Mouse (Mus musculus) limb, embryonic 15.5 days (tissue): ENCODE data around the gene Pacs1. TPM values are rescaled to one million over a fixed set of nuclear protein-coding genes. Genes with fewer than 3 reads are reported as not detected.

Source experiments
- ATAC-seq: fragments of 200-750 bp; cut with Nextera tagmentation; 2 replicates; pipeline ENCODE4 v1.8.0; 2017; ENCODE audit warnings: low read depth, moderate TSS enrichment; ENCODE audit not compliant: insufficient number of reproducible peaks, low FRiP score, low TSS enrichment
- H3K27ac ChIP-seq: fragments of 300-500 bp; sonication (generic); 2 replicates; pipeline ENCODE4 v1.5.1; 2015; ENCODE audit warnings: moderate library complexity, mild to moderate bottlenecking, inconsistent platforms
- H3K27me3 ChIP-seq: fragments of 300-500 bp; sonication (generic); 2 replicates; pipeline ENCODE4 v1.6.1; 2015; ENCODE audit warnings: inconsistent platforms
- H3K36me3 ChIP-seq: fragments of 300-500 bp; sonication (generic); 2 replicates; pipeline ENCODE4 v1.6.1; 2015; ENCODE audit warnings: inconsistent platforms
- H3K4me1 ChIP-seq: fragments of 300-500 bp; sonication (generic); 2 replicates; pipeline ENCODE4 v1.6.1; 2015; ENCODE audit warnings: inconsistent platforms
- H3K4me2 ChIP-seq: fragments of 300-500 bp; sonication (generic); 2 replicates; pipeline ENCODE4 v1.6.1; 2015; ENCODE audit warnings: mild to moderate bottlenecking, inconsistent platforms
- H3K4me3 ChIP-seq: fragments of 300-500 bp; sonication (generic); 2 replicates; pipeline ENCODE4 v1.5.1; 2015; ENCODE audit warnings: mild to moderate bottlenecking, inconsistent platforms
- H3K9ac ChIP-seq: fragments of 300-500 bp; sonication (generic); 2 replicates; pipeline ENCODE4 v1.6.1; 2015; ENCODE audit warnings: inconsistent platforms
- H3K9me3 ChIP-seq: fragments of 300-500 bp; sonication (generic); 2 replicates; pipeline ENCODE4 v1.6.1; 2016; ENCODE audit warnings: inconsistent platforms
- WGBS: fragments of 180-500 bp; shearing (Covaris S2); methylation state at CpG from one replicate; pipeline ENCODE4 v1.1.7; 2015; 5-methylcytosine and 5-hydroxymethylcytosine counted together
- polyA plus RNA-seq: library from polyadenylated mRNA; unstranded; fragments of >200 nt; fragmentation: Nextera tagmentation; extraction: Ambion mirVana; gene quantifications from 2 replicates; pipeline ENCODE4 v1.2.1, GENCODE M21; 2015

Pacs1 gene
- polyA plus RNA-seq, 1 experiment from 2014 or later = 23.7 TPM

- no peaks in the 10 kb centered on the region for H3K27me3 ChIP-seq
- H3K27ac ChIP-seq = no peak overlapping the region
- no peak overlapping the region for H3K4me2 ChIP-seq
- no peaks in the 10 kb centered on the region for H3K4me1 ChIP-seq
- H3K9ac ChIP-seq = no peak overlapping the region
- no peaks in the 10 kb centered on the region for H3K36me3 ChIP-seq
- no peaks in the 10 kb centered on the region for H3K9me3 ChIP-seq
- H3K4me3 ChIP-seq = no peak overlapping the region
- ATAC-seq = no peak
- WGBS = 54% methylated on average over 7 of the region's 7 CpGs
Observed at GRCm38 (mm10) chr19:5195417-5196035, 77.4 kb downstream of the Pacs1 start.

- H3K27ac ChIP-seq = no peak overlapping the region
- ATAC-seq = no peak
- H3K4me3 ChIP-seq = no peak overlapping the region
- no peak overlapping the region for H3K9ac ChIP-seq
- H3K27me3 ChIP-seq = no peaks in the 10 kb centered on the region
- H3K4me2 ChIP-seq = no peak overlapping the region
- no peaks in the 10 kb centered on the region for H3K9me3 ChIP-seq
- no peaks in the 10 kb centered on the region for H3K36me3 ChIP-seq
- H3K4me1 ChIP-seq = no peaks in the 10 kb centered on the region
Observed at GRCm38 (mm10) chr19:5192397-5192796, 80.5 kb downstream of the Pacs1 start.

- H3K4me1 ChIP-seq = no peaks in the 10 kb centered on the region
- H3K27me3 ChIP-seq = no peaks in the 10 kb centered on the region
- H3K27ac ChIP-seq = no peak overlapping the region
- 76% methylated on average over 2 of the region's 2 CpGs for WGBS
- H3K36me3 ChIP-seq = no peaks in the 10 kb centered on the region
- H3K9ac ChIP-seq = no peak overlapping the region
- H3K4me3 ChIP-seq = no peak overlapping the region
- no peak for ATAC-seq
- no peak overlapping the region for H3K4me2 ChIP-seq
- no peaks in the 10 kb centered on the region for H3K9me3 ChIP-seq
Observed at GRCm38 (mm10) chr19:5187439-5187838, 85.5 kb downstream of the Pacs1 start.

GRCm38 (mm10) chr19:5181926-5182325 lies 91.0 kb downstream of the Pacs1 start:
- no peak overlapping the region for H3K4me2 ChIP-seq
- no peak for ATAC-seq
- H3K9ac ChIP-seq = no peak overlapping the region
- 68% methylated on average over 2 of the region's 2 CpGs for WGBS
- H3K4me3 ChIP-seq = no peak overlapping the region
- no peaks in the 10 kb centered on the region for H3K36me3 ChIP-seq
- no peaks in the 10 kb centered on the region for H3K9me3 ChIP-seq
- H3K4me1 ChIP-seq = no peaks in the 10 kb centered on the region
- no peaks in the 10 kb centered on the region for H3K27me3 ChIP-seq
- no peak overlapping the region for H3K27ac ChIP-seq

- WGBS = 61% methylated on average over 5 of the region's 5 CpGs
- Histone ChIP-seq H3K4me1 (no peaks in the 10 kb centered on the region), H3K9ac (no peak overlapping the region), H3K4me2 (no peak overlapping the region), H3K9me3 (no peaks in the 10 kb centered on the region), H3K27ac (no peak overlapping the region), H3K27me3 (no peaks in the 10 kb centered on the region), H3K36me3 (no peaks in the 10 kb centered on the region), H3K4me3 (no peak overlapping the region)
- no peak for ATAC-seq
Observed at GRCm38 (mm10) chr19:5178631-5179030, 94.3 kb downstream of the Pacs1 start.

- H3K27ac ChIP-seq = no peak overlapping the region
- no peak overlapping the region for H3K9ac ChIP-seq
- H3K4me3 ChIP-seq = no peak overlapping the region
- H3K4me1 ChIP-seq = no peaks in the 10 kb centered on the region
- H3K9me3 ChIP-seq = no peaks in the 10 kb centered on the region
- peaks cover 9% of the 10 kb centered on the region for H3K36me3 ChIP-seq
- no peak overlapping the region for H3K4me2 ChIP-seq
- WGBS = 97% methylated on average over 1 of the region's 1 CpGs
- H3K27me3 ChIP-seq = no peaks in the 10 kb centered on the region
- no peak for ATAC-seq
Observed at GRCm38 (mm10) chr19:5170430-5170829, 102.5 kb downstream of the Pacs1 start.

- no peak overlapping the region for H3K27ac ChIP-seq
- 84% methylated on average over 4 of the region's 4 CpGs for WGBS
- peaks cover 9% of the 10 kb centered on the region for H3K36me3 ChIP-seq
- no peak overlapping the region for H3K4me3 ChIP-seq
- H3K4me2 ChIP-seq = no peak overlapping the region
- H3K4me1 ChIP-seq = no peaks in the 10 kb centered on the region
- no peak overlapping the region for H3K9ac ChIP-seq
- no peaks in the 10 kb centered on the region for H3K27me3 ChIP-seq
- no peaks in the 10 kb centered on the region for H3K9me3 ChIP-seq
- no peak for ATAC-seq
Observed at GRCm38 (mm10) chr19:5167477-5167876, 105.4 kb downstream of the Pacs1 start.

- Histone ChIP-seq H3K27ac (no peak overlapping the region), H3K9me3 (no peaks in the 10 kb centered on the region), H3K4me1 (no peaks in the 10 kb centered on the region), H3K9ac (no peak overlapping the region), H3K4me3 (no peak overlapping the region), H3K36me3 (peaks cover 14% of the 10 kb centered on the region), H3K27me3 (no peaks in the 10 kb centered on the region), H3K4me2 (no peak overlapping the region)
- no peak for ATAC-seq
- 67% methylated on average over 2 of the region's 2 CpGs for WGBS
Observed at GRCm38 (mm10) chr19:5164380-5164779, 108.5 kb downstream of the Pacs1 start.

GRCm38 (mm10) chr19:5161913-5162312 lies 111.0 kb downstream of the Pacs1 start:
- Histone ChIP-seq H3K9ac (no peak overlapping the region), H3K4me2 (no peak overlapping the region), H3K4me1 (no peaks in the 10 kb centered on the region), H3K27me3 (no peaks in the 10 kb centered on the region), H3K9me3 (no peaks in the 10 kb centered on the region), H3K4me3 (no peak overlapping the region), H3K36me3 (peaks cover 15% of the 10 kb centered on the region), H3K27ac (no peak overlapping the region)
- 92% methylated on average over 3 of the region's 3 CpGs for WGBS
- no peak for ATAC-seq

GRCm38 (mm10) chr19:5152261-5152660 lies 120.7 kb downstream of the Pacs1 start:
- Histone ChIP-seq H3K4me2 (no peak overlapping the region), H3K9me3 (no peaks in the 10 kb centered on the region), H3K9ac (no peak overlapping the region), H3K36me3 (peaks cover 50% of the 10 kb centered on the region), H3K4me1 (no peaks in the 10 kb centered on the region), H3K4me3 (no peak overlapping the region), H3K27me3 (no peaks in the 10 kb centered on the region), H3K27ac (no peak overlapping the region)
- no peak for ATAC-seq
- 82% methylated on average over 6 of the region's 6 CpGs for WGBS

- WGBS = 82% methylated on average over 5 of the region's 5 CpGs
- no peaks in the 10 kb centered on the region for H3K4me1 ChIP-seq
Observed at GRCm38 (mm10) chr19:5151741-5152140, 121.2 kb downstream of the Pacs1 start.

GRCm38 (mm10) chr19:5151331-5151730 lies 121.6 kb downstream of the Pacs1 start:
- no peaks in the 10 kb centered on the region for H3K27me3 ChIP-seq
- no peak overlapping the region for H3K9ac ChIP-seq
- no peaks in the 10 kb centered on the region for H3K4me1 ChIP-seq
- ATAC-seq = 0 out of 2 replicates have a peak, but pooled peaks have one; percentile 61
- peaks cover 56% of the 10 kb centered on the region for H3K36me3 ChIP-seq
- H3K9me3 ChIP-seq = no peaks in the 10 kb centered on the region
- H3K4me3 ChIP-seq = no peak overlapping the region
- no peak overlapping the region for H3K27ac ChIP-seq
- 42% methylated on average over 3 of the region's 3 CpGs for WGBS
- H3K4me2 ChIP-seq = no peak overlapping the region

More at GRCm38 (mm10) chr19:5151741-5152140, 121.2 kb downstream of the Pacs1 start:
- Histone ChIP-seq H3K27ac (no peak overlapping the region), H3K27me3 (no peaks in the 10 kb centered on the region), H3K9ac (no peak overlapping the region), H3K4me3 (no peak overlapping the region), H3K36me3 (peaks cover 52% of the 10 kb centered on the region), H3K4me2 (no peak overlapping the region), H3K9me3 (no peaks in the 10 kb centered on the region)
- no peak for ATAC-seq

- Histone ChIP-seq H3K27me3 (no peaks in the 10 kb centered on the region), H3K27ac (no peak overlapping the region), H3K4me1 (no peaks in the 10 kb centered on the region), H3K9me3 (no peaks in the 10 kb centered on the region), H3K4me3 (no peak overlapping the region), H3K9ac (no peak overlapping the region), H3K36me3 (peaks cover 56% of the 10 kb centered on the region), H3K4me2 (no peak overlapping the region)
- ATAC-seq = no peak
- WGBS = 89% methylated on average over 6 of the region's 6 CpGs
Observed at GRCm38 (mm10) chr19:5150358-5150757, 122.6 kb downstream of the Pacs1 start.
